Mouse (Mus musculus): ENCODE measurements around the gene Med19.

DNA sequence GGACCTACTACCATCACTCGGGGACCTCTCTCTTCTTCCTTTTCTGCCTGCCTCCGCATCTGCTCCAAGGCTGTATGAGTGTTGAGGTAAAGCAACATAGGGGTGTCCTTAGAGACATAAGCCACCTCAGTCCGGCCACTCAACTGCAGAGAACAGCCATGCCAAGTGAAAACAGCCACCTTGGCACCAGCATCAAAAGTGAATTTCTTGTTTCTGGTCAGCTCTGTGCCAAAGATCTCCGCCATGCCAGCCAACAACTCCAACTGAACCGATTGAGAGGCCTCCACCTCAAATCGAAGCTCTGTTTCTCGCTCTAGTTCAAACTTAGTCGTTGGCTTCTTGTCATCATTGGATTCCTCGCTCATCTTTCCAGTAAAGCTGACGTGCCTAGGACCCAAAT, 47.6 kb downstream of the Med19 start:
- TF ChIP-seq CTCF (IDR thresholded peaks at IDR 0.05) (no peak), POLR2A (IDR thresholded peaks at IDR 0.05; ENCODE audit: insufficient read depth, low read depth, low read length) (no peak)
